In the genomic region with DNA sequence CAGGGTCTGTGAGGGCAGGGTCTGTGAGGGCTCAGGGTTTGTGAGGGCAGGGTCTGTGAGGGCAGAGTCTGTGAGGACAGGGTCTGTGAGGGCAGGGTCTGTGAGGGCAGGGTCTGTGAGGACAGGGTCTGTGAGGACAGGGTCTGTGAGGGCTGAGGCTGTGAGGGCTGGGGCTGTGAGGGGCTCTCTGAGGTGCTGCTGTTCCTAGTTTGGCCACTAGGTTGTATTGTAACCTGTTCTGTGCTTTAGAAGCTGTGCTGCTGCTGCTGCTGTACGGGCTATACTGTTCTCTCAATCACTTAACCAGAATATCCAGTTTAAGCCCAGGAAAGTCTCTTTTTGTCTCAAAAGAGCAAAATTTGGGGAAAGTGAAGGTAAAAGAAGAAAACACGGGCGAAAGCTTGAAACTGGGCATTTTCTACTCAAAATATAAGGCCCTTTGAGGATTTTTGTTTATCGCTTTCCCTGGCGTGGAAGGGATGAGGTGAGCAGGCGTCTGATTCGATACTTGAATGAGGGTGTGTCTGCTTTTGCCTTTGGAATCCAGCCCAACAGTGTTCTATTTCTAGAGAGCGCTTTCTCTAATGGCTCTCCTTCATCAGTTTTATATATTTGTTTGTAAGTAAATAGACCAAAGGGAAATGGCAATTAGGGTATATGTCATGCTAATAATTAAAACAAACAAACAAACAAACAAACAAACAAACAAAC, we compare ENCODE assay signal across 7 mouse cellular contexts.
DNase-seq lines count a peak whose midpoint lies in the region; ATAC-seq and TF ChIP-seq lines count a peak whose summit lies in the region.

No protein-coding gene starts in this region.

- peak overlapping the region; percentile 54 for H3K4me2 ChIP-seq in lung, embryonic 16.5 days (ENCODE audit: low read depth, low read length)

- ATAC-seq in lung, embryonic 16.5 days (ENCODE audit: low read depth) = peak; percentile 85

- no peaks in the 10 kb centered on the region for H3K4me1 ChIP-seq in testis, adult 2 months (ENCODE audit: control insufficient read depth, insufficient read depth, low read length)
- peaks cover 3% of the 10 kb centered on the region; the same call in 1 of the 2 replicates for H3K4me1 ChIP-seq in lung, embryonic 16.5 days (replicated peaks; ENCODE audit: control insufficient read depth, insufficient read depth, low read length)

- H3K4me3 ChIP-seq in testis, adult 2 months (ENCODE audit: control insufficient read depth, low read depth, low read length) = no peak overlapping the region
- H3K4me3 ChIP-seq in lung, embryonic 16.5 days (ENCODE audit: low read length) = peak overlapping the region; percentile 34

- H3K27ac ChIP-seq in testis, adult 2 months (ENCODE audit: control insufficient read depth, insufficient read depth, low read depth, low read length) = no peak overlapping the region
- H3K27ac ChIP-seq in lung, embryonic 16.5 days (ENCODE audit: low read length) = peak overlapping the region; percentile 31; the same call in 1 of the 2 replicates

- no peaks in the 10 kb centered on the region for H3K27me3 ChIP-seq in testis, adult 2 months (ENCODE audit: control insufficient read depth, insufficient read depth, low read length)
- no peaks in the 10 kb centered on the region for H3K27me3 ChIP-seq in lung, embryonic 16.5 days (ENCODE audit: control insufficient read depth, insufficient read depth, low read depth, low read length)
- no peaks in the 10 kb centered on the region for H3K27me3 ChIP-seq in splenic B cell, adult 2 months (ENCODE audit: control insufficient read depth, insufficient read depth, low read length, poor library complexity, severe bottlenecking)

- no peak overlapping the region for H3K9ac ChIP-seq in lung, embryonic 16.5 days (ENCODE audit: low read length)

- no peaks in the 10 kb centered on the region for H3K36me3 ChIP-seq in testis, adult 2 months (ENCODE audit: control insufficient read depth, insufficient read depth, low read length)
- H3K36me3 ChIP-seq in lung, embryonic 16.5 days (ENCODE audit: control insufficient read depth, insufficient read depth, low read length) = no peaks in the 10 kb centered on the region
- no peaks in the 10 kb centered on the region for H3K36me3 ChIP-seq in splenic B cell, adult 2 months (ENCODE audit: control insufficient read depth, insufficient read depth, low read length, poor library complexity, severe bottlenecking)

- WGBS in lung, embryonic 16.5 days = 30% methylated on average over 8 of the region's 8 CpGs

- H3K9me3 ChIP-seq in lung, embryonic 16.5 days (ENCODE audit: control insufficient read depth, low read length) = no peaks in the 10 kb centered on the region

- peak; percentile 30; the same call in 1 of the 2 replicates for TF ChIP-seq CTCF in testis, adult 2 months (IDR thresholded peaks at IDR 0.05; ENCODE audit: control insufficient read depth, insufficient read depth, insufficient replicate concordance, low read depth, low read length)

- TF ChIP-seq POLR2A in testis, adult 2 months (IDR thresholded peaks at IDR 0.05; ENCODE audit: control insufficient read depth, low read depth, low read length) = no peak

- DNase-seq in testis, postnatal 14 days (ENCODE audit: low spot score) = no peak
- peak; percentile 91 for DNase-seq in embryo, embryonic 10.5 days (ENCODE audit: low spot score)
- peak; percentile 38 for DNase-seq in heart, postnatal 4 days
- DNase-seq in splenic B cell, adult 2 months (ENCODE audit: low read depth, low spot score) = peak; percentile 48
- DNase-seq in adipocyte (ENCODE audit: low spot score) = no peak

Comparison
In these comparisons a context has a peak if more than half of its experiments do, and no peak if none do; other contexts are left out.
1. DNase-seq: peak in embryo, embryonic 10.5 days (single experiment), heart, postnatal 4 days (single experiment) and splenic B cell, adult 2 months (single experiment); none in testis, postnatal 14 days (single experiment) and adipocyte (single experiment).